Mouse (Mus musculus) Patski (cell line): ENCODE results near the gene Zfp526. TPM values are rescaled to one million over a fixed set of nuclear protein-coding genes. Genes with fewer than 3 reads are reported as not detected.

Experiments
- ATAC-seq: fragments of 100-300 bp; one replicate; pipeline ENCODE4 v1.8.0; 2021
- CTCF ChIA-PET: fragments of 350-600 bp; sonication (Branson Sonifier 250); formaldehyde crosslinking; loops from one replicate; lab custom pipeline; 2022; ENCODE audit warnings: inconsistent platforms; lab: Charles Lee
- POLR2A ChIA-PET: fragments of 350-600 bp; sonication (Branson Sonifier 250); formaldehyde crosslinking; loops from one replicate; lab custom pipeline; 2022; ENCODE audit warnings: antibody characterized with exemption, inconsistent platforms; lab: Charles Lee
- DNase-seq: peaks from one replicate; pipeline ENCODE4 v3.0.0-alpha.2; 2011; ENCODE audit warnings: low read depth, low spot score
- H3K27me3 ChIP-seq: fragments of 371-371 bp; one replicate; pipeline ENCODE4 v1.5.1; 2021
- CTCF ChIP-seq: fragments of 100-300 bp; IDR thresholded peaks from one replicate; pipeline ENCODE4 v1.5.1; 2021
- in situ Hi-C: fragments of 300-500 bp; cut with MboI; formaldehyde crosslinking; loops from 3 replicates; pipeline ENCODE4 v1.11.1; 2018; ENCODE audit warnings: low pct_unique_long_range_greater_than_20kb, mixed read lengths
- polyA plus RNA-seq: library from polyadenylated mRNA; unstranded; gene quantifications from one replicate; pipeline ENCODE4 v1.2.3, GENCODE M21; 2021

Gene Zfp526
- polyA plus RNA-seq, 1 experiment from 2014 or later, result 7.6 TPM

DNA sequence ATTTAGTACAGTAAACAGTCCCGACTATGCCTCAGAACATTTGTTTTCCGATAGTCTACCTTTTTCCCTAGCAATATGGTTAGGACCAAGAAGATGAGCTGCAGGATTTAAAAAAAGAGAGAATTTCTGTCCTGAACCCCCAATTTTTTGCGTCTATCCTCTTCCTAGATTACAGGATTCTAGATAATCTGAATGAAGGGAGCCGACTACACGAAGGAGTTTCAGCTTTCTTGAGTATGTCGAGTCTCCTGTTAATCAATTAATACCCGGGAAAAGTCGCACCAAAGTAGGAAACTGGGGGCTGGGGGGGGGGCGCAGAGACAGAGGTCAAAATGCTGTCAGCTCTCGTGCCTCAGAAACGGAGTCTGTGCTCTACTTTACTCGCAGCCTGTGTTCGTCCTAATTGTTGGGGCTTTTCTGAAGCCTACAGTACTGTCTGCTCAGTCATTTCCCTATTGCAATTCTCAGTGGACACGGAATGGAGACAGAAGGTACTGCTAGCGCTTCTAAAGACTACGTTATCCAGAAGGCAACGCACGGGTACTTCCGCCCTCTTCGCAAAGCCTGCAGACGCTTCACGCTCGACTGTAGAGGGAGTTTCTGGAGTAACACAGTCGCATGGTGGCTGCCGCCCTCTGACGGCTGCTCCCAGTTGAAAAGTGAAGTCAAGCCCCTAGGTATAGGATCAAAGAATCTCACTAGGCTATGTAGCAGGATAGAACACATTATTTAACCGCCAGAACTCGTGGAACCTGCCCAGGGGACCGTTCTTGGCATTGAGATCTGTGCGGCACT lies 17.8 kb downstream of the Zfp526 start:
- in situ Hi-C loops, result no loop called here
- ATAC-seq (peak; percentile 42), DNase-seq (no peak)
- TF ChIP-seq CTCF, result no peak
- ChIA-PET POLR2A (interaction anchor here (0.5 to 6.3 kb wide), 6 partner anchors 11 to 802 kb away, joined by 3 to 32 read pairs (median 4); partner anchors contain the start of genes Dedd2 and Zfp526), CTCF (interaction anchor here (1.0 to 2.2 kb wide), 7 partner anchors 30 to 164 kb away, joined by 3 to 11 read pairs (median 4); partner anchors contain the start of genes Megf8 and Pafah1b3)
- no peaks in the 10 kb centered on the region for H3K27me3 ChIP-seq

DNA sequence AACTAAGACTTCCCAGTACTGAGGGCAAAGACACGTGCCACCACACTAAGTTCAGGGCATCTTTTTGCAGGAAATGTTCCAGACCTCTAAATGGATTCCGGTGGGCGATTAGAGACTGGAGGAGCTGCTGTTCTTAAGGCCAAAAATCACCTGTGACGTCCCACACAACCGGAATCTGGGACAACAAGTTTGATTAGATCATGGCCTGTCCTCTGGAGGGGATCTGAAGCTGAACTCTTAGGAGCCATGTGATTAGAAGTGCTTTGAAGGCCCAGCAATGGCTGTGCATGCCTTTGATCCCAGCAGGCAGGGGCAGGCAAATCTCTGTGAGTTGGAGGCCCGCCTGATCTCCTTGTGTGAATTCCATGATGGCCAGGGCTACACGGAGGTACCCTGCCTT lies 19.4 kb downstream of the Zfp526 start:
- TF ChIP-seq CTCF, result no peak
- in situ Hi-C loops, result loop anchor here (5.0 kb wide), 2 partner anchors 37 to 72 kb away; no protein-coding TSS in a partner anchor
- no peak for DNase-seq
- CTCF ChIA-PET, result interaction anchor here (1.0 to 2.3 kb wide), 8 partner anchors 11 to 76 kb away, joined by 3 to 9 read pairs (median 4); partner anchors contain the start of genes Cic, Megf8 and Pafah1b3
- POLR2A ChIA-PET, result interaction anchor here (1.1 to 1.9 kb wide), 2 partner anchors 29 to 38 kb away, joined by 3 to 6 read pairs; no protein-coding TSS in a partner anchor
- ATAC-seq, result no peak
- H3K27me3 ChIP-seq, result no peaks in the 10 kb centered on the region

DNA sequence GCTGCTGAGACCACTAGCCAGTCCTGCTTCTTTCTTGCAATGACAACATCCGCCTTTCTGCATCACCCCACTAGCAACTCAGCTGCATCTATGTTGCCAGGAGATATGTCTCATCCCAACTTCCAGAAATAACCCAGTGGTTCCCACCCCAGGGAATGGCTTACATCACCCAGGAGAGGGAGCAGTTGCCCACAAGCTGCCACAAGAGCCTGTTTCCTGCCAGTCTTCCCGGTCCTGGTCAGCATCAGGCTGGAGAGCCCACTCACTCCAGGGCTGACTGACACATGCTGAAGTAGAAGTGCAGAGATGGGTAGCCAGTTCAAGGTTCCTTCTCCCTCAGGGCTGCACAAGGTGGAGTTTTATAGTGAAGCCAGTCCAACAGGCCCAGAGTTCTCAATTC lies 19.8 kb downstream of the Zfp526 start:
- DNase-seq, result no peak
- ChIA-PET POLR2A (interaction anchor here (1.9 kb wide), 1 partner anchor 37 kb away, joined by 6 read pairs; no protein-coding TSS in a partner anchor), CTCF (interaction anchor here (1.0 to 2.3 kb wide), 9 partner anchors 10 to 75 kb away, joined by 3 to 9 read pairs (median 5); partner anchors contain the start of genes Megf8 and Pafah1b3)
- no peak for TF ChIP-seq CTCF
- no peak for ATAC-seq
- in situ Hi-C loops, result loop anchor here (5.0 kb wide), 2 partner anchors 36 to 71 kb away; no protein-coding TSS in a partner anchor
- H3K27me3 ChIP-seq, result no peaks in the 10 kb centered on the region

GRCm38 (mm10) chr7:25243361-25243760 lies 22.1 kb downstream of the Zfp526 start:
- in situ Hi-C loops, result loop anchor here (5.0 kb wide), 2 partner anchors 34 to 69 kb away; no protein-coding TSS in a partner anchor
- ATAC-seq (no peak), DNase-seq (no peak)
- POLR2A ChIA-PET, result no interaction called here
- CTCF ChIA-PET, result interaction anchor here (2.3 kb wide), 1 partner anchor 26 kb away, joined by 7 read pairs; no protein-coding TSS in a partner anchor
- TF ChIP-seq CTCF, result no peak
- H3K27me3 ChIP-seq, result no peaks in the 10 kb centered on the region

GRCm38 (mm10) chr7:25244562-25245369 lies 23.5 kb downstream of the Zfp526 start:
- TF ChIP-seq CTCF, result no peak
- in situ Hi-C loops, result loop anchor here (5.0 kb wide), 2 partner anchors 33 to 68 kb away; no protein-coding TSS in a partner anchor
- CTCF ChIA-PET, result interaction anchor here (1.0 kb wide), 1 partner anchor 33 kb away, joined by 4 read pairs; no protein-coding TSS in a partner anchor
- no peaks in the 10 kb centered on the region for H3K27me3 ChIP-seq
- DNase-seq, result no peak
- no peak for ATAC-seq
- POLR2A ChIA-PET, result no interaction called here

- DNase-seq (no peak), ATAC-seq (no peak)
- TF ChIP-seq CTCF, result no peak
- CTCF ChIA-PET, result interaction anchor here (1.0 to 1.3 kb wide), 3 partner anchors 32 to 87 kb away, joined by 3 to 6 read pairs (median 3); no protein-coding TSS in a partner anchor
- in situ Hi-C loops, result no loop called here
- POLR2A ChIA-PET, result interaction anchor here (0.7 to 1.4 kb wide), 2 partner anchors 11 to 96 kb away, joined by 3 read pairs; no protein-coding TSS in a partner anchor
- H3K27me3 ChIP-seq, result no peaks in the 10 kb centered on the region
Observed at GRCm38 (mm10) chr7:25246079-25246758, 25.0 kb downstream of the Zfp526 start.

DNA sequence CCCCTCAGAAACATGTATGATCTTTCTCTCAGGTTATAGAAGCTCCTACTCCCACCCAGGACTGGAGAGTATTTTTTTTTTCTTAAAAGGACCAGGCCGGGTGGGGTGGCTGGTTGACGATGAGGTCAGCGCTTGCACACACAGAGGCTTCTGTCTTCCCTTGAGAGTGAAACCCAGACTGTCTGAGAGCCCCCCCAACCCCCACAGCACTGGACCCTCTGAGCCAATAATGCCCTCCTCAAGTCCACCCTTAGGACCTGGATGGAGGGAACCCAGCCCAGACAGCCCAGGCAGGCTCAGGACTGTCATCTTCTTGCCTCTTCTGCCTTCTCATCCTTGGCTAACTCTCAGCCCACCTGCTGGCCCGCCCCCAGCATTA lies 25.5 kb downstream of the Zfp526 start:
- H3K27me3 ChIP-seq, result no peaks in the 10 kb centered on the region
- POLR2A ChIA-PET, result interaction anchor here (0.7 to 1.4 kb wide), 2 partner anchors 11 to 96 kb away, joined by 3 read pairs; no protein-coding TSS in a partner anchor
- CTCF ChIA-PET, result interaction anchor here (1.3 kb wide), 2 partner anchors 31 to 87 kb away, joined by 3 read pairs; no protein-coding TSS in a partner anchor
- DNase-seq (no peak), ATAC-seq (no peak)
- no peak for TF ChIP-seq CTCF
- in situ Hi-C loops, result no loop called here

DNA sequence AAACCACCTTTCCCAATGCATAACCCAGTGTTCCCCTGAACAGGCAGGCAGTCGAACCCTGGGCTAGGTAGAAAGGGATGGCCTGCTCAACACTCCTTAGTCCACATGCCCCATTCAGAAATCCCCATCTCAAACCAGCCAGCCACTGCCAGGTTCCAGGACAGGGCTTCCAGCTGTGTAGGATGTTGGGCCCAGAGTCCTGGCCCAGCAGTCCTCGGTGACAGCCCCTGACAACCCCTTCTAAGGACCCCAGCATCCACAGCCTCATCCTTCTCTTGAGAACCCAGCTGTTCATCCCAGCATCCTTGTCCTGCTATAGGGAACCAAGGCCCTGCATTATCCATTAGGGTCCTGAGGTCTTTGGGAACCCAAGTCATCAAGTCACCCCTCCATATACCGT lies 26.3 kb downstream of the Zfp526 start:
- CTCF ChIA-PET, result interaction anchor here (1.2 kb wide), 1 partner anchor 20 kb away, joined by 3 read pairs; the partner anchor contains the start of gene Cic
- no peak for TF ChIP-seq CTCF
- no peaks in the 10 kb centered on the region for H3K27me3 ChIP-seq
- POLR2A ChIA-PET, result interaction anchor here (1.3 kb wide), 1 partner anchor 22 kb away, joined by 5 read pairs; no protein-coding TSS in a partner anchor
- DNase-seq (no peak), ATAC-seq (no peak)
- in situ Hi-C loops, result no loop called here

DNA sequence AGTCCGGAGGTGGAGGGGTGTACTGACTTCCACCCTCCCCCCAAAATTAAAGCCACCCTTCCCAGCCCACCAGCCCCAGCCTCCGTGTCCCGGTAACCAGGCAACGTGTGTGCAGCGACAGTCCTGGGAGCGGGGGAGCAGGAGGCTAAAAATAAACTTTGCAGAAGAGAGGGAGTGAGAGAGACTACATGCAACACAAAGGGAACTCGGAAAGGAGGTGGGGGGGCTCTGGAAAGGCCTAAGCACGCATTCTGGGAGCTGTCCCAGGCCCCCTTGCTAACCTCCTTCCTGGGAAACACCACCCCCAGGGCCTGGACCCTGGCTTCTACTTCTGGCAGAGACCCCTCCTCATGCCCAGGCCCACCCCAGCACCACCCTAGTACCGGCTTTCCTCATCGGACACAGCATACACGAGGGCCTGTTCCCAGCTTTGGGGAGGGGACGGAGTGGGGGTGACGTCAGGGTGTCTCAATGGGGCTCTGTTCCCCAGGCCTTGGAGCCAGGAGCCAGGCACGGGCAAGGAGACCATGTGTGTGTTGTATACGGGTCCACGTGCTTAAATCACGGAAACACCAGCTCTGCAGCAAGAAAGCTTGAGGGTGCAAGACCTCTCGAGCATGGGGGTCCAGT lies 26.9 kb downstream of the Zfp526 start:
- in situ Hi-C loops, result no loop called here
- H3K27me3 ChIP-seq, result no peaks in the 10 kb centered on the region
- DNase-seq (no peak), ATAC-seq (no peak)
- TF ChIP-seq CTCF, result no peak
- ChIA-PET POLR2A (interaction anchor here (0.8 to 1.3 kb wide), 4 partner anchors 16 to 70 kb away, joined by 3 to 5 read pairs (median 4); no protein-coding TSS in a partner anchor), CTCF (interaction anchor here (1.2 kb wide), 1 partner anchor 20 kb away, joined by 3 read pairs; the partner anchor contains the start of gene Cic)
